Mouse (Mus musculus): ENCODE results near the gene Atxn7. TPM values are rescaled to one million over a fixed set of nuclear protein-coding genes. Genes with fewer than 3 reads are reported as not detected.

Atxn7 gene
- polyA plus RNA-seq, 3 experiments from 2014 or later, result 8.8 to 16.5 (median 15.6) TPM

Other genes starting within 250 kb of the Atxn7 start
- gene Gm281, start 47.0 kb upstream of the Atxn7 start, polyA plus RNA-seq (2017; shearing (Covaris generic)), result not detected
- 100 to 1,000 TPM; 134 to 173 (median 140) TPM for gene Thoc7, start 412 bp downstream of the Atxn7 start, polyA plus RNA-seq (2017; shearing (Covaris generic))
- 100 to 1,000 TPM; 117 to 176 (median 128) TPM for gene Psmd6, start 159.5 kb downstream of the Atxn7 start, polyA plus RNA-seq (2017; shearing (Covaris generic))
- gene Olfr720, start 225.4 kb downstream of the Atxn7 start, polyA plus RNA-seq (2017; shearing (Covaris generic)), result not detected